Mouse (Mus musculus): ENCODE measurements around the gene Pate2.

GRCm38 (mm10) chr9:35673557-35673956 is 103.5 kb downstream of the Pate2 start:
- TF ChIP-seq CTCF (IDR thresholded peaks at IDR 0.05; ENCODE audit: extremely low read depth, insufficient read length, insufficient replicate concordance, low read depth, low read length): no peak
- TF ChIP-seq POLR2A (IDR thresholded peaks at IDR 0.05; ENCODE audit: low read depth, low read length): no peak
